Mouse (Mus musculus) T-cell, adult 2 months (primary cell): Measurements from ENCODE around the gene Chrnb4.

Experiments
- DNase-seq: peaks from one replicate; pipeline ENCODE4 v3.0.0; 2022; ENCODE audit warnings: low spot score

Gene Chrnb4

GRCm38 (mm10) chr9:55023326-55023725, 25.3 kb downstream of the Chrnb4 start:
- no peak for DNase-seq

- no peak for DNase-seq
Measured at GRCm38 (mm10) chr9:55016926-55017325, 31.7 kb downstream of the Chrnb4 start.

- DNase-seq = no peak
Measured at GRCm38 (mm10) chr9:55010588-55011350, 37.8 kb downstream of the Chrnb4 start.

- DNase-seq = no peak
Measured at GRCm38 (mm10) chr9:55009692-55010091, 38.9 kb downstream of the Chrnb4 start.

GRCm38 (mm10) chr9:55003609-55004008, 45.0 kb downstream of the Chrnb4 start:
- no peak for DNase-seq

GRCm38 (mm10) chr9:54995645-54996044, 52.9 kb downstream of the Chrnb4 start:
- DNase-seq = no peak

- DNase-seq = no peak
Measured at GRCm38 (mm10) chr9:54994381-54994780, 54.2 kb downstream of the Chrnb4 start.

- DNase-seq = no peak
Measured at GRCm38 (mm10) chr9:54990362-54990761, 58.2 kb downstream of the Chrnb4 start.

GRCm38 (mm10) chr9:54982401-54982800, 66.2 kb downstream of the Chrnb4 start:
- no peak for DNase-seq

- DNase-seq = peak; percentile 10
Measured at GRCm38 (mm10) chr9:54981291-54982191, 67.0 kb downstream of the Chrnb4 start.

- DNase-seq = no peak
Measured at GRCm38 (mm10) chr9:54980674-54981073, 67.9 kb downstream of the Chrnb4 start, which contains the start of gene Chrna5. Chrna5 (plus strand) TSS chr9:54980880.
